Mouse (Mus musculus): ENCODE data around the gene D3Ertd254e.
"Not testable (repeated sequence)": the region's sequence is repeated elsewhere in the genome, so short reads cannot be mapped to it uniquely, and the experiment has no call there.

D3Ertd254e gene

DNA sequence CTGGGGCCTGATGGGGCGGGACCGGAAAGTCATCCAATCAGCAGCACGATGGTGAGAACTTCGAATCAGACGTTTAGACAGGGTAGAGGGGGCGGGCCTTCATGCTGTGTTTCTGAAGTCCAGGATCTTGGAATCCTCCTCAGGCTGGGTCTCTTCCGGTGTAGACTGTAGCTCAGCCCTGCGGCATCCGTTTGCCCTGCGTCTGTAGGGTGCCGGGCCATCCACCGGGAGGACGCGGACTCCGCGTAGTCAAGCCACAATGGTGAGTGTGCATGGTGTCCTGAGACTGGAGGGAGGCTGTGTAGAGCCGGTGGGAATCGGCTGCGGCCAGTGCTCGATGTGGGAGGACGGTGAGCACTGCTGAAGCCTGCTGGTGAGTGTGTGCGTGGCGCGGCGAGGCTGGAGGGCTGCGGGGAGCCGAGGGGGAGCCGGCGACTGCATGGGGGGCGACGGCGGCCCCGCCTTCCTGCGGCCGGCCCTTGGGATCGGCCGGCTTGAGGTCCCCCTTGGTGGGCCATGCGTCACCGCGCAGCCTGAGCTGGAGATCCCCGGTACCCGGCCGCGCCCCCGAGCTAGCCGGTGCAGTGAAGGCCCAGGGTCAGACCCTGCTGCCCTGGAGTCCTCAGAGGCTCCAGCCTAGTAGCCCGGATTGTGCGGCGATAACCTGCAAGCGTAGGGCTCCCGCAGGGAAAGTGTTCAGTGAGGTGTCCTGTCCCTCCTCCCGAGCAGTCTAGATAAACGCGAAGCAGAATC lies at the start of gene D3Ertd254e:
D3Ertd254e (plus strand) TSS at position 84 of the 753 bp plus-strand sequence.
- peak; percentile 92 for DNase-seq (ENCODE audit: low spot score)

DNA sequence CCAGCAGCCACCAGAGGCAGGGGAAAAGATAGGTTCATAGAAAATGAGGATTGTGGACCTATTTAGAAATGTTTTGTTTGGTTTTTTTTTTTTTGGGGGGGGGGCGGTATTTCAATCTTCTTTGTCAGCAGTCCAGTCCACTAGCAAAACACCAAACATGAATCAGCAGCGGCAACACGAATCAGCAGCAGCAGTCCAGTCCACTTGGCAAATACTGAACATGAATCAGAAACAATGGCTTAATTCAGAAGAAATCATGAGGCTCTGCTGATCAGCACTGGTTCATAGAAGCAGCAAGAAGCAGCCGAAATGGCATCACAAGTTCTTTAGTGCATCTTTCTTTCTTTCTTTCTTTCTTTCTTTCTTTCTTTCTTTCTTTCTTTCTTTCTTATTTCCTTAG lies 34.7 kb upstream of the D3Ertd254e start:
- DNase-seq (ENCODE audit: low spot score): no peak

DNA sequence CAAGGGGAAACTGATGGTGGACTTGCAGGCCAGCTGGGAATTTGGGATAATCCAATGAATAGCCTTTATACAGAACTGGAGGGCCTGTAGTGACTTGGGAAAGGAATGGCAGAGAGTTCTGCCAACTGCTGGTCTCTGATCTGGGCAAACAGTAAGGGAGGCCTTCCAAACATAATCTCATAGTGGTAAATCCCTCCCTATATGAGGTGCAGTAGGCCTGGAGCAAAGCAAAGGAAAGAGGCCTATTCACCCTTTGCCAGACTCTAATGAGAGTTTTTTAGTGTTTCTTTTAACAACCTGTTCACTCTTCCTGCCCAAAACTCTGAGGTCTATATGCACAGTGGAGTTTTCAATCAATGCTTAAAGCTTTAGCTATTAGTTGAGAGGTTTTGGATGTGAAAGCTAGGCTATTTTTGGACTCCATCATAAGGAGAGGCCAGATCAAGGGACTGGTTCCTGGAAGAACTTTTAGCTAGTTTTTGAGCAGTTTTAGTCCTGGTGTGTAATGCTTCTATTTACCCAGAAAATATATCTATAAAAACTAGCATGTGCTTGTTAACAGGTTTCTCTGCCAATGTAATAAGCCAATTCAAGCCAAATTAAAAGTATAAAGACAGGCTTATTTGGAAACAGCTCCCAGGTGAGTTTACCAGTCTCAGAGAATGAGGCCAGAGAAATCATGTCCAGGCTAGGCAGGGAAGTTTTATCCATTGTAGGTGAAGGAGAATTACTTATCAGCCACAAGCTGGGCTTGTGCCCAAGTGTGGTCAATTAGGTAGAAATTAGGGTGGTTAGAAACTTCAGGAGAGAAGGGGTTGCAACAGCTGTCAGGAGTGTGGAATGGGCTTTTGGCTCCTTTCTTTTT lies 30.9 kb upstream of the D3Ertd254e start:
- DNase-seq (ENCODE audit: low spot score): no peak

DNA sequence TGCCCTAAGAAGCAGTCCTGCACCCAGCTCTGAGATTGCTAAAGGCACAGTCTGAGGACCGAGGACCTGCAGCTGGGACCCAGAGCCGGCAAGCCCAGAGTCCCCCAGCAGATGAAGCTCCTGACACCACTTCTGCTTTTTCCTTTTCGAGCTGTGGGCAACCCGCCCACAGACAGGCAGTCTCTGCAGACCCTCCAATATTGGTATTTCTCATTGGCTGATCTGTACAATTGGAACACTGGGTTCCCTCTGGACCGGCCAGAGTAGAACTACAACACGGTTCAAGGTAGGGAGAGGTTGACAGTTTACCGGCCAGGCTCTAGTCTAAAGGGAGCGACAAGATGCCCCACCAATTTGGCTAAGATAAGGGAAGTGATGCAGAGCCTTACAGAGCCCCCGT lies 24.6 kb upstream of the D3Ertd254e start:
- DNase-seq (ENCODE audit: low spot score): not testable (repeated sequence)

DNA sequence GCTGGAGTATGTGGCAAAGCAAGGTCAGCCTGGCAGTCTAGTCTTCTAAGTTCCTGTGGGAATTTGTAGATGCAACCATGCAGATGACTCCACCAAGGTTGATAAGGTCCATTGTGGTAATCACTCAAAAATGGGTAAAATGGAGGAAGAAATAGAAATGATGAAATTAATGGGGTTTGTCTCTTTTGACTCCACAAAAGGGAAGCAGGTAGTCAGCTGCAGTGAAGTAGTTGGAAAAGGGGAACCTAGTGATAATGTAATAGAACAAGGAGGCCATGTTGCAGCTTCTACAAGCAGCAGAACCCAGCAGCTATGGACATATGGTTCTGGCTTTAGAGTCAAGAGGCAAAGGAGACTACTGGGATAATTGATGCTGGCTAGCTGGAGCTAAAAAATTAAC lies 14.7 kb upstream of the D3Ertd254e start:
- no peak for DNase-seq (ENCODE audit: low spot score)

GRCm38 (mm10) chr3:36137560-36137959 lies 13.3 kb upstream of the D3Ertd254e start:
- no peak for DNase-seq (ENCODE audit: low spot score)

GRCm38 (mm10) chr3:36138171-36138660 lies 12.6 kb upstream of the D3Ertd254e start:
- no peak for DNase-seq (ENCODE audit: low spot score)

DNA sequence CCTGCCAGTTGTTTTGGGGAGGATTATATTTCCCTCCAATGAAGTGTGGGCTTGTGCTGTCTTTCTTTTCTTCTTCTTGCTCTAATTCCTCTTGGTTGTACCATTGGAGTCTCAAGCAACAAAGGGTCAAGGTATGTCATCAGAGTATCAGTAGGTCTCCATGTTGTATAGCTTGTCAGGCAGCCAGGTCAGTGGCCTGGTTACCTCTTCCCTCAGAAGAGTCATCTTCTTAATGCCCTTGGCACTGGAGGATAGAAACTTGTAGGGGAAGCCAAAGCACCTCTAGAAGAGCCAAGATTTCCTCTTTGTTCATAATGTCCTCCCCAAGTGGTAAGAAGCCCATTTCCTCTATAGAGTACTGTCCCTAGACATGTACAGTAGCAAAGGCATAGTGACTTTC lies 11.8 kb upstream of the D3Ertd254e start:
- DNase-seq (ENCODE audit: low spot score): no peak

- DNase-seq (ENCODE audit: low spot score): no peak
Observed at GRCm38 (mm10) chr3:36150537-36150933, 282 bp upstream of the D3Ertd254e start.

DNA sequence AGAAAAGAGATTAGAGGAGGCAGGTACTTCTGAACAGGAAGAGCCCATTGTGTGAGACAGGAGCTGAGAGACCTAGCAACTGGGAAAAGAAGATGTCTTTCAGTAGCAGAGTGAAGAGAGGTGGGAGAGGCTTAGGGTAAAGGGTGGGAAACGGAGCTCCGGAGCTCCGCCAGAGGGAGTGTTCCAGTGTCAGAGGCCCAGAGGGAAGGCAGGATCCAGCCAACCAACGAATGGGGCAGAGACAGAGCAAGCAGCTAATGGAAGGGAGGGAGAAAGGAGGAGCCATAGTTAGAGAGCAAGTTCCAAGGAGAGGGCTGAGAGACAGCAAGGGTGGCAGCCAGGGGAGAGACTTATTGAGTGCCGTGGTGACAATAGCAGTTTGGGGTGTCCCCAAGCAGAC lies 4.5 kb downstream of the D3Ertd254e start:
- DNase-seq (ENCODE audit: low spot score): no peak

GRCm38 (mm10) chr3:36170670-36171210 lies 19.9 kb downstream of the D3Ertd254e start:
- DNase-seq (ENCODE audit: low spot score): no peak

GRCm38 (mm10) chr3:36171348-36171747 lies 20.5 kb downstream of the D3Ertd254e start:
- no peak for DNase-seq (ENCODE audit: low spot score)

DNA sequence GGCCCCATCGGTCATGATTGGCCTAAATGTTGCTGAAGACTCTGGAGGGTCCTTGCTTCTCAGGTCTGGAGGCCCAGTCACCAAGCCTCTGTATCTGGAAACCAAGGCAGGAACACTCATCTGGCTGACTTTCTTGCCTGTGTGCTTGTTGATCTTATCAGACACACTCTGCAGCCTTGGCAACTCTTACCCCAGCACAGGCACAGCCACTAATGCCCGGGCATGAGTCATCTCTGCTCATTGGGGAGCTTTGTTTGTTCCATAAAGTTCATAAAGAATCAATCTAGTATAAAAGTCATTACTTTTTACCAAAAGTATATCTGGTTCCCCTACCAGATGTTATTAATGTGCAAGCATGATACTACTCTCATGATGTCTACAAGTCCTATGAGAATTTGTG lies 22.9 kb downstream of the D3Ertd254e start:
- DNase-seq (ENCODE audit: low spot score): no peak

GRCm38 (mm10) chr3:36181519-36181918 lies 30.7 kb downstream of the D3Ertd254e start:
- no peak for DNase-seq (ENCODE audit: low spot score)

DNA sequence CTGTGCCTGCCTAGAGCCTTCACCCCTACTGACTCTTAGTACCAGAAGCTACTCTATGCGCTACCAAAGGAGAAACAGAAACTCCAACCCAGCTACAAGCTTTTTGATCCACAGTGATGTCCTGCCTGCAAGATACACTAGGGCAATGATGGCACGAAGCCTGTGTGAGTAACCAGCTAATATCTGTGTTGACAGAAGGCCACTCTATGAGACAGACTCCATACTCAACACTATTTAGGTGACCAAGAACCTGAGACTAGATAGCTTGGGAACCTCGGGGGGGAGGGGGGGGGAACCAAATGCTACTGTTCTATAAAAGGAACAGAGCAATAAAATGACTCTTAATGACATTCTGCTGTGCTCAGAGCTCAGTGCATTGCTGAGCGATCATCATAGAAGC lies 35.7 kb downstream of the D3Ertd254e start:
- DNase-seq (ENCODE audit: low spot score): no peak

GRCm38 (mm10) chr3:36189243-36189642 lies 38.4 kb downstream of the D3Ertd254e start:
- no peak for DNase-seq (ENCODE audit: low spot score)

DNA sequence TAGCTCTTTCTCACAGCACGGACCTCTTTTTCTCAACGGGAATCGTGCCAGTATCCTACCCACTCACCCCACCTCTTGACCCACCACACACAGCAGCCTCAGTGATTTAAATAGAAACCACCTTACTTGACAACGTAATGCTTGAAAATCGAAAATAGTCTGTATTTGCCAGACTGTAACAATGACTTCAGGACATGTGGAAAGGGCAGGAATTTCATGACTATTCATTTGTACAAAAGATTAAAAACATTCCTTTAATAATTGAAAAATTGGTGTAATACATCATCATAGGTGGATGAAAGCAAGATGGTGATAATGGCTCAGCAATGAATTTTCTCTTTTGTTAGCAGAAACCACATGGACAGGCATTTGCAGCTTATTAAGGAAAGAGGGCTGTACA lies 50.3 kb downstream of the D3Ertd254e start:
- DNase-seq (ENCODE audit: low spot score): no peak

DNA sequence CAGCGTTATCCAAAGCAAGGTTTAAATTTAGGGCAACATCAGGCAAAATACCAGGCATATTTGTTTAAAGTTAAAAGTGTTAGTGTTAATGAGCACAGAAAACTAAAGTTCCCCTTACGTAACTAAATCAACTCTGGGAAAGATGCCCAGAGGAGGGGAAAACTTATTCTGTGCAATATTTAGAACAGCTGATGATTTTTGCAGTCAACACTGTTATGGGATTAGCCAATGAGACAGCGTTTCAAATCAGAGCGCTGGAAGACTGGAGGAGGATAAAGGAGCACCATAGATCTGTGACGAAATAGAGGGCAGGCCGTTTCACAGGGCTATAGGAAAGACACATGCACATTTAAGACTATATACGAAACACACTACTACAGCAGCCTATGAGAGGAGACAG lies 52.1 kb downstream of the D3Ertd254e start:
- peak; percentile 34 for DNase-seq (ENCODE audit: low spot score)

DNA sequence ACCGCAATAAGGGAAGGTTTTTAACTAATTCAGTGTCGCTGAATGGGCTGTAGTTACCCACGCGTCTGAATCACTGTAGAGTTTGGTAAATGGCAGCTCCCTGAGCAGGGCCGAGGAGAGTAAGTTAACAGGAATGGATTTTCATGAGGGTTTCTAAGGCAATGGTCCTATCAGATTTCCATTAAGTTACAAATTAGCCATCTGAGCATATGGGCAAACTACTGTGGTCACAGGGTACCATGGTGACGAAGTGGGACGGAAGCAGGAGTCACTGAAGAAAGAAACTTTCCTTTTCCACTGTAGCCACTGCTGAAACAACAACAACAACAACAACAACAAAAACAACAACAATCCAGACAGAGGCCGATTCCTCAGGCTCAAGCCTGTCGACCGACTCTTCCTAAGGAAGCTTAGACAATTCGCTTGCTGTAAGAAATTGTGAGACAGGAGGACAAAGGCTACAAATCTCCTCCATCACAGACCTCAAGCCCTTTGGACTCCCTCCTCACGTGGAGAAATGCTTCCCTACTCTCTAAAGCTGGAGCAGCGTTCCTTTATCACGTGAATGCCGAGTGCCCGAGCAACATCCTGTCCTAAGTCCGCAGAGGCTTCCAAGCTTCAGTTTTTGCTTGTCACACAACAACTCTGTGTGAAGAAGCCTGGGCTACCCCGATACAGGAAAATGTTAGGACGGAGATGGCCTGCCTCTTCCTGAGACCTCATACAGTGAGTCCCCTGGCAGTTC lies 56.9 kb downstream of the D3Ertd254e start:
- DNase-seq (ENCODE audit: low spot score): no peak

DNA sequence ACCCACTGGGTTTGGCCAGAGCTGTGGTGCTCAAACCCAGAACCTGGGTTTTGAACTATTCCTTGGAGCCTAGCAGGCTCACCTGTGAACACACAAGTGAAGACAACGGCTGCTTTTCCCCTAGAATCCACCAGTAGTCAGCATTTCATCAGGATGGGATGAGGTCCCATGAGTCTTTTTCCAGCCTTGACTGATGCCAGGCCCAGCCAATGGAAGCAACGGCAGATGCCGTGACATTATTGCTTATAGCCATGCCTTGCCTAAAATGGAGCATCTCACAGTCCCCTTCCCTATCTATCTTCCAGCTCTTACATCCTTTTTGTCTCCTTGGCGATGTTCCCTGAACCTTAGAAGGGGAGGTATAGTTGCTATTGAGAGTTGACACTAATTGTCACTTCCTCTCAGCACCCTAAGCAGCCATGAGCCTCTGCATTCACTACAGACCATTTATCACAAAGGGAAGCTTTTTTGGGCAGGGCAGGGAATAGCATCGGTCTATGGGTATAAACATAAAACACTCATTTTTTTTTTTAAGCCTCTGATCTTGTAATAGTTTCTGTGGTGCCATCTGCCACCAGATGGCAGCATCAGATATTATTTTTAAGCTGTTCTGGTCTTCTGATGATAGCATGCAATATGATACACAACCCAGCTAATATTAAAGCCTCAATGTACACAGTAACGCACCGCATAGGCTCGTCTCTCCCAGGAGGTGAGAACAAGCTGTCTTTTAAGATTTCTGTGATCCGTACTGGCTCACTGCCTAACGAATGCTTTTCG lies 59.1 kb downstream of the D3Ertd254e start:
- no peak for DNase-seq (ENCODE audit: low spot score)

GRCm38 (mm10) chr3:36210939-36211338 lies 60.1 kb downstream of the D3Ertd254e start:
- no peak for DNase-seq (ENCODE audit: low spot score)

Data from left cerebral cortex, adult 11 months (tissue).